Mouse (Mus musculus) spleen, postnatal 4 days (tissue): ENCODE data around the gene Cdh23.

Experiments
- DNase-seq, 2 experiments: peaks; one replicate each; pipeline ENCODE4 v3.0.0; 2022; ENCODE audit warnings: low spot score in 2 of 2

The Cdh23 gene

DNA sequence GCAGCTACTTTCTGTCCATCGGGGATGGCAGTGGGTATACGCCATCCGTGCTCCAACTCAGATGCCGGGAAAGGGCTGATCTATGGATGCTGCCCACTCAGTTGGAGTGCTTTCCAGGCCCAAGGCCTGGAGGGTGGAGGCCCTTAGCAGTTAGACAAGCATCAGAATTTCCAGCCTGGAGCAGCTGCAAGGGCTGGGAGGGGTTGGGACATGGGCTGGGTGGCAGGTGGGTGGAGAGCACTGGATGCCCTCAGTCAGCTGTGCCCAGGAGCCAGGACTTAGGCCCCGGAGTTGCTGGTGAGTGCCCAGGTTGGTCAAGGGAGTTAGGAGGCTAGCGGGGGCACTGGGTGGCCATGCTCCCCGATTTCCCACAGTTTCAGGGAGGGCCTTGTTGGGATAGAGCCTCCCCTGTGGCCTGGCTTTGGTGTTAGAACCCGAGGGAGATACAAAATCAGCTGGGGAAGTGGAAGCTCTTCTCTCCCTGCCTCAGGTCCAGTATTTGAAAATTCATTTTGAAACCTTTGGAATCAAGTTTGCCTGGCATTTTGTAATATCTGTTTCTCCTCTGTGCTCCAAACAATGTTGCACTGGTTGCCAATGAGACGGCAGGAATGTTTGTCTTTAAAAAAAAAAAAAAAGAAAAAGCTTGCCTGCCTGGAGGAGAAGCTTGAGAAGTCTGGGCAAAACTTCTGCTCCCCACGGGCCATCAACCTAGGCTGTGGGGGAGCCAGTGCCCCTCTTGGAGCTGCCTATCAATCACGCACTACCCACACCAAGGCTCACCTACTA lies 295.6 kb downstream of the Cdh23 start:
- DNase-seq: no peak

DNA sequence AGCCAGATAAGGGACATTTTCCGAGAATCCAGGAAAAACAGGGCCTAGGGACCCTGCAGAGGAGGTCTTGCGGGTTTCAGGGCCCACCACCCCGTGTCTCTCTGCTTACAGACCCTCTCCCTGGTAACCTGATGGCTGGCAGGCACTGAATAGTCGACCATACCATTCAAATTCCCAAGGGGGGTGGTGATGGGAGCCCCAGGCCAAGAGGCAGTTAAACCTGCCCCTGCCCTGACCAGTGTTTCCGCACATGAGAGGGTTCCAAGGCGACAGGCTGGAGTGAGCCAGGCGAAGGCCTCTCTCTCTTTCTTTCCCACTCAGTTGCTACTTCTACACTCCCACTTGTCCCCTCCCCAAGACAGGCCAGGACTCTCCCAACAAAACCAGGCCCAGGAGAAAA lies 296.8 kb downstream of the Cdh23 start, which contains the start of gene Gm17455:
TSS of gene Gm17455 (plus strand) at position 278 of the 400 bp plus-strand sequence.
- no peak for DNase-seq

DNA sequence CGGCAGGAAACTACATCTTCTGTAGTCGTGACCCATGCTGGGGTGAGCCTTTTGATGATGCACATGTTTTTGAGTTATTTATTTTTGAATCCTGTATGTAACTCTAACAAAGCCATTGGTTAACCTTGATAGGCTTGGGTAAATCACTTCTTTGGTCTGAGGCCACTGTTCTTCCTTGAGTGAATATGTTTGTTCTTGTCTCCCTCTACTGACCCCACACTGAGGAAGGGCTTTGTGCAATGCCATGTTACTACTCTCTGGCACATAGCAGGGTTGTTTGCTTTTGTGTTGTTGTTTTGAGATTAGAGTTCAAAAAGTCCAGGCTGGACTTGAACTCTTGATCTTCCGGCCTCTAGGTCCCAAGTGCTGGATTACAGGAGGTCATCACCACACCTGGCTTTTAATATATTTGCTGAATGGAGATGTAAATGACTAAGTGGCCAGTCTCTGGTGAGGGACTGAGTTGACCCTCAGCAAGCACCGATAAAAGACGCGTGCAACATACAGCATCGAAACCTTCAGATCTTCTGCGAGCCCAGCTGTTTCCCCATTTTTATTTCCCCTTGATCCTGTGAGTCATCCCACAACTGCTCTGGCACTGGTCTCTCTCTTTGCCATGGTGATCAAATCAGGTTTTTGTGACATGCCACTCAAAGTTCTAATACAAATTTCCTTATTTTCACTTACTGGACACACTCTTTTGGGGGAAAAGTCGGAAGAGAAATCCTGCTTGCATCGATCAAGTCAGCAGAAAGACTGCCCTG lies 298.1 kb downstream of the Cdh23 start:
- DNase-seq: no peak

DNA sequence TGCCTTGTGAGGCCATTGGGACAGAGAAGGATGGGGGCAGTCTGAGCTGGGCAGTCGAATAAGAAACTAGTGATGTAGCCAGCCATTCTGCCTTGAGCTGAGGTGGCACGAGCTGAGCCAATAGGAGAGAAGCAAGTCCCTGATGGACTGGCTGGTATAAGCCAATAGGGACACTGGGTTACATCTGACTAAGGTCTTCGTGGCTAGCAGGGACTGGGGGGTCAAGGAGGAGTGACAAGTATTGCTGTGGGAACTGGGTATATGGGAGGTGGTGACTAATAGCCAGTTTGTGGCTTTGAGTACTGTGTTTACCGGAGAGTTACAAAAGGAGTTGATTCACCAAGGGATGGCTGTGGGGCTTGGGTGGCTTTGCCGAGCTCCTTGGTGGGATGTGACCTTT lies 300.7 kb downstream of the Cdh23 start:
- DNase-seq: no peak

DNA sequence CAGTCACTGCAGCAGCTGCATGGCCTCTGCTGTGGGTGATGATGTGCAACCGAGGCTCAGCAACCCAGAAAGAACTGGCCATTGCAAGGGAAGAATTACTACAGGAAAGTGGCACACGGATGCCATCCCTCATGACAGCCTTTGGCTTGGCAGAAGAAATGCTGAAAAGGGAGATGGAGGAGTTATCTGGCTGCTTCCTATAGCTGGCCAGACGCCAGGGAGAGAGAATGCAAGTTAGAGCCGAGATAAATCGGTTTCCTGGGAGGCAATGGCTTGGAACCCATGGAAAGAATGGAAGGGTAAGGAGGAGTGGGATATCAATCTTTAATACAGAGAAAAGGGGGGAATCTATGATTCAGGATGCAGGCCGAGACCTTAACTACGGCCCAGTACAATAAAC lies 301.4 kb downstream of the Cdh23 start:
- no peak for DNase-seq

DNA sequence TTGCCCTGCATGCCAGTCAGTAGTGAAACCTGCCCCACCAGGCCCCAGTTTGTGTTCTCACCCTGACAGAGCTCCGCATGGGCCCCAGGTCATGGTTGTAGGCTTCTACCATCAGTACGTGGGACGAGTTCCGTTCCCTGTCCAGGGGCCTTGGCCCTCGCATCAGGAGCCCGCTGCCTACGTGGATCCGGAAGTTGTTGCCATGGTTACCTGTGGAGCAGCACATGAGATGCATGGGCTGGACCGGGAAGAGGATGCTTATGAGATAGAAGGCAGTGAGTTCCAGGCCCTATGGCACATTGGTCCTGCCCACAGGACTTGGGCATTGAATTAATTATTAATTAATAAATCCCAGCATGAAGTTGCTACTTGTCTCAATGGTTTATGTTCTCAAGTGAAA lies 304.6 kb downstream of the Cdh23 start:
- DNase-seq: no peak

DNA sequence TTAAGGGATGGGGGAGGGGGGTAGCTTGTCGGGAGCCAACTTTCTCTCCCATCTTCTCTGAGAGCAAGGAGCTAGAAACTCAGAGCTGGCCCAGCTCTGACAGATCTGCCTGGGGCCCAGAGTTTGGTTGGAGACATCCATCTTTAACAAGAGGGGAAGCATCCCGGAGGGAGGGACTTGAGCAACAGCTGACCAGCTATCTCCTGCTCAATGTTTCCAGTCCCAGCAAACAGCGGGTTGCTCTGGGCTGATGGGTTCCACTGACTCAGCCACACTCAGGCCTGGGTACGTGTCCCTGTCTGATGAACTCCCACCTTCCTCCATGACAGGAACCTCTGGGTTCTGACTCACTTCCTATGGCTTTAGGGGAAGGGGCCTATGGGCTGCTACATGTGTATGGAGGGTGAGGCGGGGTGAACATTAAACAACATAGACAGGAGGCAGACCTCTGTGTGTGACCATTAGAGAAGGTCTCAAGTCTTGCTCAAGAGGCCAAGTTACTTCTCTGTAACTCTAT lies 305.3 kb downstream of the Cdh23 start:
- DNase-seq: no peak

DNA sequence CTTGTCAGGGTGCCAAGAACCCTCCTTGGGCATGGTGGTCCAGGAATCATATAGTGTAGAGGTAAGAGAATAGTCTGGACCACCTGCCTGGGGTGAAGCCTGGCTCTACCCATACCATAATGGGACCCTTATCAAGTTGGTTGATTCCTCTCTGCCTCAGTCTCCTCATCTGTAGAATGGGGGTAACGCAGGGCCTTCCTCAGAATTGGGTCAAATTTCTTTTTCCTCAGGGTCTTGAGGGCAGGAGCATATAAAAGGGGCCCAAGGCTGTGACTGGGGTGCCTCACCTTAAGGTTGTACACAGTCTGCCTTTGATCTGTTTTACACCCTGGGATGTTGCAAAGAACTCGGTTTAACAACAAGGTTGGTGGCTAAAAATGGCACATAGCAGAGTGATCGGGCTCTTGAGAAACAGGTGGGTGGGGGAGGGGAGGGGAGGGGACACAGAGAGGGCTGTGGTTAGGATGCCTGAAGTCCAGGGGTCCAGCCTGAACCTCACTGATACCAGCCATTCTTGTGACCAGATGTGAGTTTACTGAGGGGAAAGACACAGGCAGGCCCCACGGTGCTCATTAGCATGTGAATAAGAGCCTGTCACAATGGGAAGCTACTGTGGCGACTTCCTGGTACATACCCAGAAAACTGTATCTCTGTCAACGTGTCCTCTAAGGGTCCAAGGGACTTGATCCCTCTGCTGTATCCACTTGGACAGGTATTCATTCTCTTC lies 305.9 kb downstream of the Cdh23 start:
- DNase-seq: no peak

DNA sequence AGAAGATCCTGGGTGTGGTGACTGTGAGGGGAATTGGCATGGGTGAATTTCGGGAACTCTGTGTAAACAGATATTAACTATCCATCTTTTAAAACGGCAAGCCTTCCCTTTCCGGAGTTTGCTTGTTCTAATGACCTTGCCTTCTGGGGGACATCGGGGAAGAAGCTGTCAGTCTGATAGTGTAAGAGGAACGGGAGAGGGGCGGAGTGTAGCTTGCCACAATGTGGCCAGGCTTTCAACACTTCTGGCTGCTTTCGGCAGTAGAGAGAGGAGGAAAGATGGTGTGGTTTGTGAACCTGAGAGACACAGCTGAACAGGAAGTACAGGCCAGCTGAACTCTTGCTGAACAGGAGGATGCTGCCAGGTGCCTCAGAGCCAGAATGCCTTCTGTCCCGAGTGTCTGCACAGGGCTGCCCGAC lies 306.8 kb downstream of the Cdh23 start:
- DNase-seq: peak; percentile 46 to 73

DNA sequence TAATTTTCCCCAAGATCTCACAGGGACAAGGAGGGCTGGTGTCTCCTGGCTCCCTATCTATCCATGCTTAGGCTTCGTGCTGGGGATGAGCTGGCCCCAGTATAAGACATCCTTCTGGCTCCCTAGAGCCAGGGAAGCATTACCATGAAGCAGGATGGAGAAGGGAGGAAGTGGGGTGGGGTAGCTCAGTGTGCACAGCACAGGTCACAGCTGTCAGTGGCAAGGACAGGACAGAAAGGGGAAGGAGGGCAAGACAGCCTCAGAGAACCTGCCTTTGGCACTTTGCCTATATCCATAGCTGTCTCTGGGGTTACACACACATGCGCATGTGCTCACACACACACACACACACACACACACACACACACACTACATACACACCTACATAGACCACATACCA lies 308.0 kb downstream of the Cdh23 start:
- DNase-seq: peak in 1 of 2 experiments; percentile 34

DNA sequence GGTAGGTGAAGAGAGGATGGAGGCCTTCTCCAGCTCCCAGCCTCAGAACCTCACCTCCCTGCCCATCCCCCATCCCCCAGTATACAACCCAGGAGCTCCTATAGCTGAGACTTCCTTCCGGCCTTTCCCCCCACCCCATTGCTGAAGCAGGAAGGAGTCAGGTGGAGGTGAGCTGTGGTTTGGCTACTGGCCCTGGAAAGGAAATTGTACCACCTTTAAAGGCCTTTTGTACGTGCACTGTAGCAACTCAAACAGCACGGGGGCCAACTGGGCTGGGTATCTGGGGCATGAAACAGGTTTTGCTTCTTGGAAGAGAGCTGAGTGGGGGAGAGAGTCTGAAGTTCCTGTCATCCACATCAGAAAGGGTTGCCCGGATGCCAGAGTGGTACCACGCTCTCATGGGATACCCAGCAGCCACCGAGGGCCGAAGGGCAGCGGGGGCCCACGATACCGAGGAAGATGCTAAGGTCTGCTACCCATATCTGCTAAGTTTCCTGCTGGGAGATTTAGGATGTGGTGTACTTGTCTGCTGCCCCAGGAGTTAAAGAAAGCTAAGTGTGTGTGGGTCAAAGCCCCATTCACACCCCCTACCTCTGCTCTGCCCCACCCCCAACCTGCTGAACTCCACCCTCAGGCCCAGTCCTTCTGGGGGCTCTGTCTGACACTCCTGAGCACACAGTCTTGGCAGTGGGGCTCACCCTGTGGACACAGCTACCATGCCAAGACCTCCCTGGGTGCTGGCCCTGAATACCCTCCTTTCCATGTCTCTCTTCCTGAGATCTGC lies 315.0 kb downstream of the Cdh23 start:
- no peak for DNase-seq

DNA sequence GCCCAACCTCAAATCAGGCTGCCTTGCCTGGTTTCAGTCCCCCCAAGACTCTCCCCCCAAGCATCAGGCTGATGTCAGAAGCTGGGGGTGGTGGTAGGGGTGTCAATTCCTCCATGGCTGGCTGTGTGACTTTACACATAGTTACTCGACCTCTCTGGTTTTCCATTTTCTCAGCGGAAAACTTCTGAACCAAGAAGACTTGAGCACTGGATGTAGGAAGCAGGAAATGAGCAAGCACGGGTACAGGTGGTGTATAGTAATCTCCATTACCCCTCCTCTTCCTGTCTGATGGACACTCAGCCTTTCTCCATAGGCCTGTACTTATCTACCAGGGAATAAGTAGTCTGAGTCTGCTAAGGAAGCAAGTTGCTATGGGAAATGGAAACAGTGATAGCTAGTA lies 316.1 kb downstream of the Cdh23 start:
- DNase-seq: no peak

DNA sequence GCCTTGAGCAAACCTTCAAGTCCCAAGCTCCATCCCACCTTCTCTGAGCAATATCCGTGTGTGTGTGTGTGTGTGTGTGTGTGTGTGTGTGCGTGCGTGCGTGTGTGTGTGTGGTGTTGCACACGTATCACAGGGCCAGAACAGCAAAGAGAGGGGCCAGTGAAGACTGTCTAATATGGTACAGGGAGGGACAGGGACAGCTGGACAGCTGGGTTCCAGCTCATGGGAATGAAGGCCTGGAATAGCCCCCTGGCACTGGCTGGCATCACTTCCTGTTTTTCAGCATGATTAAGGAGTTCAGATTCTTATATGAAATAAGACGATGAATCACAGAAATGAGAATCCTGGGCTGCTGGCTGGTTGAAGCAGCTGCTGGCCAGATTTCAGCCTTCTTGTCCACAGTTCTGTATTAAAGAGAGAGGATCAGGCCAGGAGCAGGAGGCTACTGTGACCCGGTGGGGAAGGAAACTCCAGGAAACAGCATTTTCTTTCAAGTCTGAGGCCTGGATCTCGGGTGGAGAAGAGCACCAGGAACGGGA lies 316.8 kb downstream of the Cdh23 start:
- no peak for DNase-seq

DNA sequence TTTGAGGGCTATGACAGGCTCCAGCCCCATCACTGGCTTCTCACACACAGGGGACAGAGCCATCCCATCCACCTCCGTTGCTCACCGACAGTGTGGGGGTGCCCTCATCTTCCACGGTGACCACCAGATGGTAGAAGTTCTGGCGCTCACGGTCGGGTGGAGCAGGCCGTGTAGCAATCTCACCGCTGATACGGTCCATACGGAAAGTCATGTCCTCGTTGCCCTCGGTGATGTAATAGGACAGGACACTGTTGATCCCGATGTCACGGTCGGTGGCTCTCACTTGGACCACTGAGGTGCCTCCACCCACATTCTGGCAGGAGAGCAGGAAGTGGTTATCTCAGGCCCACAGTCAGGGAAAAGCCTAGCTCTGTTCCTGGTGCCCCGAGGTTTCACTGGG lies 319.6 kb downstream of the Cdh23 start:
- no peak for DNase-seq

DNA sequence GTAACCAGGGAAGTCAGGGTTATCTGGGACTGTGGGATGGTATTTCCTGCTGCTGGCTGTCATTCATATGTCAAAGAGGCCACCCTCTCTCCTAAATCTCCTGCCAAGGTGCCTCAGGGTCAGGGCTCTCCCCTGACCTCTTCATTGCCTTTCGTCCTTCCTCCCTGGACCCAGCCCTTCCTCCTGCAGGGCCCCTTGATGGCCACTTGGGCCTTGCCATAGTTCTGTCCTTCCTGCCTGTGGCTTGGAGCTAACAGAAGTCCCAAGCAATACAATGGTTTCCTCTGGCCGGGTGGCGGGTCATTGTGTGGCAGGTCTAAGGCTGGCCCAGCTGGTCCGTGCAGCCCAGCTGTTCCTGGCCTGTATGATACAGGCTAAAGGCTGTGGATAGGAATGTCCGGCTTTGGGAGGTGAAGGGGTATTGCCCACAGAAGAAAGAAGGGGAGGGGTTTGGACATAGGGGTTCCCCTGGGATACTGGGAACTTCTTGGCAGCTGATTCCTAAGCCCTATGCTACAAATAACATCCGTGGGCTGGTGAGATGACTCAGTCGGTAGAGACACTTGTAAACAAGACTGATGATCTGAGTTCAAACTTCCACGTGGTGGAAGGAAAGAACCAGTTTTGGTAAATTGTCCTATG lies 322.2 kb downstream of the Cdh23 start:
- DNase-seq: no peak

DNA sequence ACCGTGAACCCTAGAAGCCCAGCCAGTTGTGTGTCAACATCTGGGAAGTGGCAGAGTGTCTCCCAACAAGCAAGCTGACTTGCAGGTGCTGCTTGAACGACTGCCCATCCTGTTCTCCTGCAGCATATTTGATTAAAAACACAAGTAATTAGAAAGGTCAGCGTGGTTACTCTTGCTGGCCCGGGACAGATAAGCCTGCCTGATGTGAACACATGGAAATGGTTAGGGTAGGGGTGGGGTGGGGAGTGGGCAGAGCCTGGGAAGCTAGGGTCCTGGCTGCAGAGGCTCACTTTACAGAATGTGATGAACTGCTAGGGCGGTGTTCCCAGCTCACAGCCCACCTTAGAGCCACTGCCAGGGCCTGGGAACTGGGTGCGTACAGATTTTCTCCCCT lies 322.8 kb downstream of the Cdh23 start:
- no peak for DNase-seq

DNA sequence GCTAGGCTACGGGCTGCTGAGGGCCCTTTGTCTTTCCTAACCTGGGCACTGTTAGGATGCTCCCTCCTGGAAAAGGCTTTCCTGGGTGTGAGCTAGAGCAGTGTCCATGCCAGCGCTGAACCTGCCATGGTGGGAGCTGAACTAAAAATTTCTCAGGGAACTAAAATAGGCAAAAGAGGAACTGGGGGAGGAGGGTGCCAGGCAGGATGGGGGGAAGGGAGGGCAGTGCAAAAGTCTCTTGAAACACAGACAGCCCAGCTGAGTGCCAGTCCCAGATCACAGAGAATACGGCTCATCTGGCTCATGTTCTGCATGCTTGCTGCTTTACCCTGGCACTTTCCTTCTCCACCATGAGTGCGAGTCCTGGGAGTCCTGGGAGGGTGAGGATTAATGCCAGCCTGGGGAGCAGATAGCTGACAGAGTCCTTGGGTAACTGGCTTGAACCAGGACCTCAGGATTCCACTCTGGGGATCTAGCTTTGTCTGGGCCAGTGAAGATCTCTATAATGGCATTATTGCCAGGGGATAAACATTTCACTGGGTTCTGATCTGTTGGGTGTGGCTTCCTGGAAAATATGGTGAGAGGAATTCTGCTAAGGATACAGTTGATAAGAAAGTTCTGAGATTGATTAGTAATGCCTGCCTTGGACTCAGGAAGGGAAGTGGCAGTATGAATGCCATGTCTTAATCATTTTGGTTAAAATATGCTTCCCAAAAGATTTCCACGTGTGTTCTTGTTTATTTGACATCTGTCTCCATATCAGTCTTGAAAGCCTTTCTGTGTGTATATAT lies 324.5 kb downstream of the Cdh23 start:
- peak; percentile 59 to 73 for DNase-seq

DNA sequence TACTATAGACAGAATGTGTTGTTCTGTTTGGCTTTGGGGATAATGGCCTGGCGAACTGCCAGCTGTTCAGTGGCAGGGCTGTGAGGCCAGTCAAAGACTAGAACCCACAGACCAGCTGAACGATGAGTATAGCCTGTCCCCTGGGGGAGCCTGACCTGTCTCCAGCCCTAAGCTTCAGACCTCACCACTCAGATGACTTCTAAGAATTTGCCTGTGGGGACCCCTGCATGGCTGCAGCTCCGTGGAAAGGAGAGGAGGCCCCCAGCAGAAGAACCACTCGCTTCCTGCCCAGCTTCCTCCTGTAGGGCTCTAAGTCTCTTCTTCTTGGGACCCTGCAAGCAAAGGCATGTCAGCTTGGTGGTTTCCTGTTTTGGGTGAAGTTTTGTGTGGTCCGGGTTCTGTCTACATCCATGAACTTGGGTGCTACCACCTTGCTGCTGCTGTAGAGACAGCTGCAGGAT lies 325.7 kb downstream of the Cdh23 start:
- DNase-seq: peak; percentile 50 to 77

DNA sequence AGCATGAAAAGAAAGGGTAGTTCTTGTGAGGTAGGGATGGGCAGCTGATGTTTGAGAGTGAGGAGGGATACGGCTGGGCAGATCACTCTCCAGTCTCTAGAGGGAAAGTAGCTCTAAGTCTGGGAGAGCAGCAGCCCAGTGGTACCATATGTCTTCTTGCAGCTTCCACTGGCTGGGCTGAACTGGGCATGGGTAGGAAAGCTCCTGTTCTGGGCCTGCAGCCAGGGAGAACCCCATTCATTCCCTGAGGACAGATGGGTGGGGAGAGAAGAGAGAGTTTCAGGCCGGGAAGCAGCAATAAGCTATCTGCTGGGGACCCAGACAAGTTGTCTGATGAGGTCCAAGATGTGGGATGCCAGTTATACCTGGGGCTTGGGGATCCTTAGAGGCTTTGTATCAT lies 326.2 kb downstream of the Cdh23 start:
- DNase-seq: no peak

DNA sequence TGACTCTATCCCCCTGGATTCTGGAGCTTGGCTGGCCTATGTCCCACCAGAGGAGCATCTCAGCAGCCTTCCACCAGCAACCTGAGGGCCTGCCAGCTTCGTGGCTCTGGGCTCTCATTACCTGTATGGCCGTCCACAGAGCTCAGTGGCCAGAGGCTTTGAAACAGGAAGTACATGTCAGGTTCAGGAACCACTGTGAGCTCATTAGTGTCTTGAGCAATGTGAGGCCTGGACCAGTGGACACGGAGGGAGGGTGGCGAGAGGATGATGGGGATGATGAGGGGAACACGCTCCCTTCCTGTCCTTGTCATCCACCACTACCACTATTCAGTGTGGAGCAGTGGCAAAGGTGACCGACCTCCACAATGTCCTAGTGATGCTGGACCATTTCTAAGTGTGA lies 326.9 kb downstream of the Cdh23 start:
- no peak for DNase-seq
